Mouse (Mus musculus) midbrain, embryonic 10.5 days (tissue): ENCODE results near the gene Polr2m. TPM values are rescaled to one million over a fixed set of nuclear protein-coding genes. Genes with fewer than 3 reads are reported as not detected.

Experiments used
- DNase-seq: peaks from one replicate; pipeline ENCODE4 v3.0.0-alpha.2; 2017; ENCODE audit warnings: low spot score
- H3K27ac ChIP-seq: fragments of 300-500 bp; sonication (generic); replicated peaks from 2 replicates; pipeline ENCODE4 v1.5.1; 2016; ENCODE audit warnings: mild to moderate bottlenecking
- H3K27me3 ChIP-seq: fragments of 300-500 bp; sonication (generic); 2 replicates; pipeline ENCODE4 v1.6.1; 2016; ENCODE audit warnings: low read depth, mild to moderate bottlenecking; ENCODE audit not compliant: poor library complexity, severe bottlenecking
- H3K36me3 ChIP-seq: fragments of 300-500 bp; sonication (generic); 2 replicates; pipeline ENCODE4 v1.6.1; 2016; ENCODE audit warnings: mild to moderate bottlenecking, moderate library complexity
- H3K4me1 ChIP-seq: fragments of 300-500 bp; sonication (generic); 2 replicates; pipeline ENCODE4 v1.6.1; 2016
- H3K4me3 ChIP-seq: fragments of 300-500 bp; sonication (generic); 2 replicates; pipeline ENCODE4 v1.5.1; 2016; ENCODE audit warnings: mild to moderate bottlenecking, moderate library complexity
- H3K9me3 ChIP-seq: fragments of 300-500 bp; sonication (generic); replicated peaks from 2 replicates; pipeline ENCODE4 v1.6.1; 2016; ENCODE audit warnings: mild to moderate bottlenecking
- WGBS: fragments of 180-500 bp; shearing (Covaris S2); methylation state at CpG from one replicate; pipeline ENCODE4 v1.1.7; 2016; 5-methylcytosine and 5-hydroxymethylcytosine counted together
- polyA plus RNA-seq: library from polyadenylated mRNA; unstranded; fragments of >200 nt; fragmentation: Nextera tagmentation; extraction: Ambion mirVana; gene quantifications from 2 replicates; pipeline ENCODE4 v1.2.1, GENCODE M21; 2016

Gene Polr2m
- 546 and 576 TPM in 2 replicates for polyA plus RNA-seq

DNA sequence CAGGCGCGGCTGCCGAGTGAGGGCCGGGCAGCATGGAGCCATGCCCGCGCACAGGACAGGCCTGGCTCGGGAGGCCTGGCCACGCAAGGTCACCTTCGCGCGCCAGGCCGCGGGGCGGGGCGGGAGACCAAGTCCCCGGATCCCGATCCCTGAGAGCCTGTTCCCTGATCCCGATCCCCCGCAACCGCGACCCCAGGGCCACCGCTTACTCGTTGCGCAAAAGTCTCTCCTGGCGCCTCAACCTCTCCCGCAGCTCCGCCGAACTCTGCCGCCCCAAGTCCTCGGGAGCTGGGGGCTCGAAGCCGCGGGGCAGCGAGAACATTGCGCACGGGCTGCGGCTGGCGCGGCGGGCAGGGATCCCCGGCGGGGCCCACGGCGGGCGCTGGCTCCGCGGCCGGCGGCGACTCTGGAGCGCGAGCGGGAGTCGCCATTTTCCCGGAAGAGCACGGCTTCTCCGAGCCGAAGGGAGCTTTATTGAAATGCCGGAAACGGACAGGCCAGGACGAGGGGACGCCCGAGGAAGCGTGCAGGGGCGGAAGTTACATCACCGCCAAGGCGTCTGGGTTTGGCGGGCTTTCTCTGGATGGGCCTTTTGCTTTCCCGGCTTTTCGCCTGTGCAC lies at the start of gene Polr2m:
Gene Polr2m (minus strand): TSS at position 461 of the 620 bp plus-strand sequence.
- Histone ChIP-seq H3K9me3 (no peaks in the 10 kb centered on the region), H3K36me3 (peaks cover 31% of the 10 kb centered on the region), H3K4me1 (peaks cover 27% of the 10 kb centered on the region), H3K27me3 (no peaks in the 10 kb centered on the region), H3K27ac (peak within 1 kb of the TSS; percentile 100), H3K4me3 (peak within 1 kb of the TSS; percentile 98)
- peak; percentile 93 for DNase-seq
- WGBS: under 1% methylated on average over 70 of the region's 70 CpGs

GRCm38 (mm10) chr9:71535036-71535435 lies 49.3 kb upstream of the Polr2m start:
- Histone ChIP-seq H3K27ac (no peak overlapping the region), H3K27me3 (no peaks in the 10 kb centered on the region), H3K9me3 (no peaks in the 10 kb centered on the region; the same call in 1 of the 2 replicates), H3K36me3 (no peaks in the 10 kb centered on the region), H3K4me1 (no peaks in the 10 kb centered on the region), H3K4me3 (no peak overlapping the region)
- no peak for DNase-seq
- WGBS: 88% methylated on average over 2 of the region's 2 CpGs

- Histone ChIP-seq H3K4me1 (no peaks in the 10 kb centered on the region), H3K9me3 (no peaks in the 10 kb centered on the region; the same call in 1 of the 2 replicates), H3K36me3 (no peaks in the 10 kb centered on the region), H3K27ac (no peak overlapping the region), H3K4me3 (no peak overlapping the region), H3K27me3 (no peaks in the 10 kb centered on the region)
- DNase-seq: no peak
- WGBS: 71% methylated on average over 2 of the region's 2 CpGs
These were observed 44.2 kb upstream of the Polr2m start for GRCm38 (mm10) chr9:71529960-71530359.

DNA sequence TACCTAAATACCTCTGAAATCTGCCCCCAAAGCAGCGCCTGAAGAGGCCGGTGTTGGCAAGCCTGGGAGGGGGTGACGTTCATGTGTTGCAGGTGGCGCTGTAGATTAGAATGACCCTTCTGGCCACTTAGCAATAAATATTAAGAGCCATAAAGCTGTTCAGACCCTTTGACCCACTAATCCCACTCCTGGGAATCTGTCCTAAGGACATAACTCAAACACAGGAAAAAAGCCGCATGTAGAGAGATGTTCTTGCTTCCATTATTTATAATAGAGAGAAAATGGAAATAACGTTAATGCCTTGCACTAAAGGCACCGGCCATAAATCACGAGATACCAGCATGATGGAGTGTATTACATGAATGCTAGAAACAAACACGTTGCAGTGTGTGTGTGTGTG lies 41.7 kb upstream of the Polr2m start:
- Histone ChIP-seq H3K4me1 (no peaks in the 10 kb centered on the region), H3K27me3 (no peaks in the 10 kb centered on the region), H3K9me3 (no peaks in the 10 kb centered on the region; the same call in 1 of the 2 replicates), H3K36me3 (no peaks in the 10 kb centered on the region), H3K4me3 (no peak overlapping the region), H3K27ac (no peak overlapping the region)
- WGBS: 82% methylated on average over 9 of the region's 9 CpGs
- DNase-seq: no peak

- no peak for DNase-seq
- no peaks in the 10 kb centered on the region for H3K27me3 ChIP-seq
- H3K9me3 ChIP-seq: no peaks in the 10 kb centered on the region
- H3K36me3 ChIP-seq: no peaks in the 10 kb centered on the region
- WGBS: 92% methylated on average over 4 of the region's 4 CpGs
- H3K4me3 ChIP-seq: no peak overlapping the region
- no peaks in the 10 kb centered on the region for H3K4me1 ChIP-seq
- H3K27ac ChIP-seq: no peak overlapping the region
These were observed 38.2 kb upstream of the Polr2m start for GRCm38 (mm10) chr9:71523901-71524300.

GRCm38 (mm10) chr9:71519836-71520235 lies 34.1 kb upstream of the Polr2m start:
- no peaks in the 10 kb centered on the region for H3K27me3 ChIP-seq
- H3K27ac ChIP-seq: no peak overlapping the region
- no peaks in the 10 kb centered on the region for H3K36me3 ChIP-seq
- WGBS: 77% methylated on average over 3 of the region's 3 CpGs
- no peaks in the 10 kb centered on the region for H3K4me1 ChIP-seq
- no peak overlapping the region for H3K4me3 ChIP-seq
- H3K9me3 ChIP-seq: no peaks in the 10 kb centered on the region
- no peak for DNase-seq

DNA sequence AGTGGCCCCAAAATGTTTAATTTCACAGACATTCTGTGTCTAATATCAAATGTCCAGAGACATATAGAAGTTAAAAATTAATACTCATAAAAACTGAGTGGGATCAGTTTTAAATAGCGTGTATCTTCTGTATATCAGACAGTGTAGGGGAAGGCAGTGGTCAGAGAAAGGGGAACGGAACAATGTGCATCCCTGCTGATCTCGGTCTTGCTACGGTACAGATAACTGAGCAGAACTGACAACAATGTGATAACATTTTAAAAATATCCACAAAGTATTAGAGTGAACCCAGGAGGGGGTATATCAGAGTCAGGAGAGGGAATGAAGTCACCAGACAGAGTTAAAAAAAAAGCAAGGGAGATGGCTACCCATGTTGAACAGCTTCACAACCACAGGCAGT lies 31.8 kb upstream of the Polr2m start:
- no peak for DNase-seq
- H3K36me3 ChIP-seq: no peaks in the 10 kb centered on the region
- no peaks in the 10 kb centered on the region for H3K27me3 ChIP-seq
- H3K9me3 ChIP-seq: no peaks in the 10 kb centered on the region
- WGBS: 88% methylated on average over 4 of the region's 4 CpGs
- H3K4me3 ChIP-seq: no peak overlapping the region
- no peak overlapping the region for H3K27ac ChIP-seq
- H3K4me1 ChIP-seq: no peaks in the 10 kb centered on the region

DNA sequence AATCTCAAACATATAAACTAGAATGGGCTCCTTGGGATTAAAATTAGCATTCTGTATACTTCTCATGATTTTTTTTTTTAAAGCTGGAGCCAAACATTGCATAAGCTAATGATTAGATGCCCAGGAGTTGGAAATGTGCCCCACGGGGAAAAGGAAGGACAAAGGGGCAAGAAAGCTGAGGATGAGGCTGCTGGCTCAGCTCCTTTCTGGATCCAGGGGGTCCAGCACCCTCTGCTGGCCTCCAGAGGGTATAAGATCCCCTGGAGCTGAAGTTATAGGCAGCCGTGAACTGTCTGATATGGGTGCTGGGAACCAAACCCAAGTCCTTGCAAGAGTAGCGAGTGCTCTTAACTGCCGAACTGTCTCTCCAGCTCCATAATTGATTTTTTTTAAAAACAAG lies 30.1 kb upstream of the Polr2m start:
- no peak overlapping the region for H3K27ac ChIP-seq
- no peaks in the 10 kb centered on the region for H3K9me3 ChIP-seq
- 89% methylated on average over 4 of the region's 4 CpGs for WGBS
- H3K4me1 ChIP-seq: no peaks in the 10 kb centered on the region
- H3K4me3 ChIP-seq: no peak overlapping the region
- H3K36me3 ChIP-seq: no peaks in the 10 kb centered on the region
- H3K27me3 ChIP-seq: no peaks in the 10 kb centered on the region
- DNase-seq: no peak

DNA sequence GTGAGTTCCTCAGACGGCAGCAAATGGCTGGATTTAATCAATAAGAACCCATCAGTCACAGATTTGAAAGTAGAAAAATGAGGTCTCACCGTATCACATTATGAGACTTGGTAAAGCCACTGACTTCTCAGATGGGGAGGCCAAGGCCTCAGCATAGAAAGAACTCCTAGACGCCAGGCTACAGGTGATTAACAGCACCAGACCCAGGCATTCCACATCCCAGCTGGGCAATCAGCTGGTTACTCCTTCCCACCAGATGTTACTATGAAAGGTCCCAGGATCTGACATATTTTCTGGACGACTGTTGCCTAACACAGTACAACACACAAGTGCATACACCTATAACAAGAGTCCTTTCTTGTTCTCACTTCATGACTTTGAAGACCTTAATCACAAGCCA lies 27.8 kb upstream of the Polr2m start:
- no peak overlapping the region for H3K4me3 ChIP-seq
- no peaks in the 10 kb centered on the region for H3K9me3 ChIP-seq
- H3K4me1 ChIP-seq: no peaks in the 10 kb centered on the region
- no peaks in the 10 kb centered on the region for H3K27me3 ChIP-seq
- no peak overlapping the region for H3K27ac ChIP-seq
- H3K36me3 ChIP-seq: no peaks in the 10 kb centered on the region
- DNase-seq: no peak
- WGBS: 88% methylated on average over 4 of the region's 4 CpGs

DNA sequence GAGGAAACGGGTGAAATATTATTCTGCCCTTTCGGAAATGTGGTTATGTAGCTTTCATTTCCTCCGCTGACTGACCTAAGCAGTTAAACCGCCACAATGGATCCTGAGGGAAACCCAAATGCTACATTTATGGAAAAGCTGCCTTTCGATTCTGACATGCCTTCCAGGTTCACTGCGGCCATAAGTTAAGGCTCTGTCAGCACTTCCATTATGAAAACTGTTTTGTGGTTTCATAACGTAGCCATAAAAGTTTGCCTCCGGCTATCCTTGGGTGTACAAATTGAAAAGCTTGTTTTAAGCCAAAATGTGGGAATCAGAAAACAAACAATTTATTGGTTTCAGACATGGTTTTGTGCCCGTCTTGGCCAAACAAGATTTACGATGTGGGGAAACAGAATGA lies 27.2 kb upstream of the Polr2m start:
- 91% methylated on average over 10 of the region's 10 CpGs for WGBS
- Histone ChIP-seq H3K27ac (no peak overlapping the region), H3K4me3 (no peak overlapping the region), H3K4me1 (no peaks in the 10 kb centered on the region), H3K27me3 (no peaks in the 10 kb centered on the region), H3K9me3 (no peaks in the 10 kb centered on the region), H3K36me3 (no peaks in the 10 kb centered on the region)
- no peak for DNase-seq

- Histone ChIP-seq H3K27me3 (no peaks in the 10 kb centered on the region), H3K27ac (no peak overlapping the region), H3K4me3 (no peak overlapping the region), H3K4me1 (peaks cover 20% of the 10 kb centered on the region), H3K9me3 (no peaks in the 10 kb centered on the region), H3K36me3 (no peaks in the 10 kb centered on the region)
- 81% methylated on average over 10 of the region's 10 CpGs for WGBS
- no peak for DNase-seq
These were observed 12.9 kb upstream of the Polr2m start for GRCm38 (mm10) chr9:71498391-71499182.

- Histone ChIP-seq H3K4me3 (no peak overlapping the region), H3K27me3 (no peaks in the 10 kb centered on the region), H3K9me3 (no peaks in the 10 kb centered on the region), H3K36me3 (no peaks in the 10 kb centered on the region), H3K4me1 (peaks cover 25% of the 10 kb centered on the region), H3K27ac (0 out of 2 replicates have a peak overlapping the region, but pooled peaks have one; percentile 23)
- 46% methylated on average over 2 of the region's 2 CpGs for WGBS
- DNase-seq: no peak
These were observed 10.9 kb upstream of the Polr2m start for GRCm38 (mm10) chr9:71496637-71497036.

- H3K4me3 ChIP-seq: no peak overlapping the region
- WGBS: 66% methylated on average over 5 of the region's 5 CpGs
- no peak for DNase-seq
- H3K9me3 ChIP-seq: no peaks in the 10 kb centered on the region
- H3K4me1 ChIP-seq: peaks cover 37% of the 10 kb centered on the region
- H3K36me3 ChIP-seq: no peaks in the 10 kb centered on the region
- H3K27ac ChIP-seq: peak overlapping the region; percentile 67
- H3K27me3 ChIP-seq: no peaks in the 10 kb centered on the region
These were observed 8.0 kb upstream of the Polr2m start for GRCm38 (mm10) chr9:71493771-71494170.
